Mouse (Mus musculus) ES-E14 (cell line): ENCODE data around the gene Cacng6.

ENCODE experiments used
- CHD2 ChIP-seq: IDR thresholded peaks from 2 replicates; pipeline ENCODE4 v1.6.1; 2014; ENCODE audit warnings: mild to moderate bottlenecking, low read depth, low read length, inconsistent platforms
- HCFC1 ChIP-seq: IDR thresholded peaks from 2 replicates; pipeline ENCODE4 v1.6.1; 2012; ENCODE audit warnings: low read length, inconsistent platforms, borderline replicate concordance; ENCODE audit not compliant: insufficient read depth
- MAFK ChIP-seq: IDR thresholded peaks from 2 replicates; pipeline ENCODE4 v1.6.1; 2014; ENCODE audit warnings: mild to moderate bottlenecking, low read depth, low read length, inconsistent platforms; ENCODE audit not compliant: insufficient read depth
- ZC3H11A ChIP-seq: IDR thresholded peaks from 2 replicates; pipeline ENCODE4 v1.6.1; 2012; ENCODE audit warnings: low read depth, mild to moderate bottlenecking, inconsistent platforms, low read length, borderline replicate concordance
- ZNF384 ChIP-seq: IDR thresholded peaks from 2 replicates; pipeline ENCODE4 v1.6.1; 2012; ENCODE audit warnings: low read depth, low read length, inconsistent platforms

DNA sequence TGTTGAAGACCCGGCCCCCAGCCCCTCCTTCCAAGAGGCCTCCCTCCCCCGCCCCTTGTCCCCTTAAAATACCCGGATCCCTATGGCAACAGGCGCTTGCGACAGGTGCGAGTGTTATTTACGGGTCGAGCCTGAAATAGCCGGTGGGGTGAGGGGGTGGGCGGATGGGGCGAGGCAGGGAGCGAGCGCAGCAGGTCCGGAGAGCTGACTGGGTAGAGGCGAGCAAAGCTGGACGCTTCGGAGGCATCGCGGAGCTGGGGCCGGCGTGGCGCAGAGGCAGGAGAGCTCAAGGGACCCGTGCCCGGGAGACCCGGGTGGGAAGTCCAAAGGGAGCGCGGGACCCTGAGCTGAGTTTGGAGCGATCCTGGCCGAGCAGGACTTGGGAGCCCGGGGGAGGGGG, 565 bp upstream of the Cacng6 start:
- TF ChIP-seq HCFC1 = no peak
- TF ChIP-seq ZNF384 = no peak
- TF ChIP-seq MAFK = no peak
- TF ChIP-seq ZC3H11A = no peak
- TF ChIP-seq CHD2 = no peak
